Mouse (Mus musculus) regulatory T cell (primary cell): ENCODE data around the gene Gtf2h5.

Experiments used
- in situ Hi-C: fragments of 300-600 bp; cut with MboI, MseI; formaldehyde crosslinking; loops from one replicate; pipeline ENCODE4 v1.15.1; 2025; ENCODE audit warnings: high pct_unique_total_duplicates

The Gtf2h5 gene

DNA sequence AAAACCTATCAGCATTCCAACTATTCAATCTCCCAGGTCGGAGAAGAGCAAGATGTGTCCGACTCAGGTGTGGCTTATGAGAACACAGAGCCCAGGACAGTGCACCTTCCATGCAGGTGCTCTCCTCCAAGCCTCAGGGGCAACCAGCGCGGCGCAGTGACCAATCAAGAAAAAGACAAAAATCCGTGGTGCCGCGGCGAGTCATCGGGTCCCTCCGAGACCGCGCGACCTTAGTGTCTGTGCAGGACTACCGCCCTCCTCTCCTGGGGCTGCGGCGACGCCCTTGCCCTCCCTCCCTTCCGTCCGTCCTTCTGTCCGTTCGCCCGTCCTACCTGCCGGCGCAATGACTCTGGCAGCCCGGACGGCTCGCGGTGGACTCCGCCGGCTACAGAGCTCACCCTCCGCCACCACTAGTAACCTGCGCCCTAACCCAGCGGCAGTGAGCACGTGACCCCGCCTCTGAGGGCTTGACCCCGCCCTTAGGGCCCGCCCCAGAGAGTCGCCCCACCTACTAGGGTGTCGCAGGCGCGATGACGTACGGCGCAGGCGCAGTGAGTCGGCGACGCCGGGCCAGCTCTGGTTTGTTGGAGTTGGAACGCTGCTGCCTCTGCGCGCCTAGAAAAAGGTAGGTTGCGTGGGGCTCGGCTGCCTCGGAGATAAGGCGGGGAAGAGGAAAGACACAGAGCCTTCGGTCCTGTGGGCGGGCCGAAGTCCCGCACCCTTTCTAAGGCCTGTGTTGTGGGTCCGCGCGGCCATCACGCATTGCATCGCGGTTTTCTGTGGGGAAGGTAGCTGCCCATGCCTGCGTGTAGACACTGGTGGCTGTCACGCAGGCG lies at the start of gene Gtf2h5, which contains the start of gene Serac1:
TSS of gene Gtf2h5 (plus strand) at position 500 of the 836 bp plus-strand sequence.
TSS of gene Serac1 (minus strand) at position 455 of the 836 bp plus-strand sequence.
- in situ Hi-C loops = no loop called here

GRCm38 (mm10) chr17:6035661-6036060 lies 43.9 kb upstream of the Gtf2h5 start:
- in situ Hi-C loops = no loop called here

DNA sequence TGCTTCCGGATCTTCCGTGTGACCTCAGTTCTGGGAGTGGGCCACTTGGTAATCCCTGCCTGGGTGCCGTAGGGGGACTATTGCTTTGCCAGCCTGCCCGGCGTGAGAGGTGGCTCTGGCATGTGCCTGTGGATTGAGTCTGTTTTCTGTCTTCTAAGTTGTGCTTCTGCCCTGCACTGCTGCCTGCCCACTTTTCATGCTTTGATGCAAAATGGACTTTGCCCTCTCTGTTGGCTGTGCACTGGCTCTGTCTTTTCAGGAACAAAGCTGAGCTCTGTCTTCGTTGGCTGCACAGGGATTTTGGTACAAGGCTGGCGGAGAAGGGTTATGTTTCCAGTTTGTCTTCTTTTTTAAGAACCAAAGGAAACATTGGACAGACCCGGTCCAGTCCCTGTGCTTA lies 43.1 kb upstream of the Gtf2h5 start:
- in situ Hi-C loops = no loop called here

- in situ Hi-C loops = no loop called here
Measured at GRCm38 (mm10) chr17:6036872-6037271, 42.7 kb upstream of the Gtf2h5 start.

- in situ Hi-C loops = no loop called here
Measured at GRCm38 (mm10) chr17:6037507-6037906, 42.1 kb upstream of the Gtf2h5 start.

GRCm38 (mm10) chr17:6052801-6053200 lies 26.8 kb upstream of the Gtf2h5 start:
- in situ Hi-C loops = no loop called here

- in situ Hi-C loops = no loop called here
Measured at GRCm38 (mm10) chr17:6054934-6055355, 24.6 kb upstream of the Gtf2h5 start.

- in situ Hi-C loops = no loop called here
Measured at GRCm38 (mm10) chr17:6062793-6063192, 16.8 kb upstream of the Gtf2h5 start.

DNA sequence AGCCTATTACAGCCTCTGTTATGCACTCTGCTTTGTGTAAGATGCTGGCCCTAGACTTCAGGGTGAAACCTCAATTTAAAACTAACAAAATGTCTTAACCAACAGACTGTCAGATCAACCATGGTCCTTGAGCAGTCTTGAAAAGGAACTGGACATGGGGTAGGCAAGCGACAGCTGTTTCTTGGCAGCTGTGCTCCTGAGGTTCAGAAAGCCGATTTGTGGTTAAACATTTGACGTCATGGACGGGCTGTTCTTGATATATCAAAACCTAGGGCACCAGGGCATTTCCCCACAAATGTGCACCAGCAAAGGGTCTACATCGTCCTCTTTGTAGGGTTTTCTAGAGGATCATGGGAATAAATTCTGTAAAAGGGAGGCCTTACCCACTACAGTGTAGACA lies 16.1 kb upstream of the Gtf2h5 start:
- in situ Hi-C loops = no loop called here

GRCm38 (mm10) chr17:6066021-6066420 lies 13.6 kb upstream of the Gtf2h5 start:
- in situ Hi-C loops = no loop called here

DNA sequence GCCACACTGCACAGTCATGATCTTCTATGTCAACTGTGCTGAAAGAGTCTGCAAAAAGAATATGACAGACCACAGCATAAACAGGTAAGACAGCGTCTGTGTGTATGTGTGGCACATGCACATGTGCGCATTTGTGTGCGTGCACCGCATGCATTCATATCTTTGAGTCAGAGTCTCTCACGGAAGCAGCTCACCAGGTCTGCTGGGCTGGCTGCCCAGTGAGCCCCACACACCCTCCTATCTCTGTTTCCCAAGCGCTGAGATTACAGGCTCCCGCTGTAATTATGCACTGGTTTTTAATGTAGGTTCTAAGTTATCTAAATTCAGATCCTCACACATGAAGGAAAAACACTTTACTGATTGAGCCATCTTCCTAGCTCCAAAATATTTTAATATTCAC lies 12.0 kb upstream of the Gtf2h5 start:
- in situ Hi-C loops = no loop called here

DNA sequence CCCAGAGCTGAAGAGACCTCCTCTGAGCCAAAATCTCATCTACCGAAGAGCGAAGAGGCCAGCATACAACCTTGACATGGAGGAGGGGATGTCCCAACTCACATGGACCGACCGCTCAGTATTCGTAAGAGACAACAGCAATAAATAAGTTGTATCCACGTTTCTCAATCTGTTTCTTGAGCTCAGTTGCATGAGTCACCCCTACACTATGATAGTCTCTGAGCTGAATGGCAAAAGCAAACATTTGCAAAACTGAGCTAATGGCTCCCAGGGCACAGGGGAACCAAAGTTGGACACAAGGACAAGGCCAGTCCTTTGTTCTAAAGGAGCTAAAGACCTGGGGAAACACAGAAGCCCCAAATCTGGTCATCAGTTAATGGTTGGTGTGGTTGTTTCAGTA lies 9.7 kb upstream of the Gtf2h5 start:
- in situ Hi-C loops = no loop called here

GRCm38 (mm10) chr17:6073405-6073804 lies 6.2 kb upstream of the Gtf2h5 start:
- in situ Hi-C loops = no loop called here

GRCm38 (mm10) chr17:6083323-6083890 lies 3.8 kb downstream of the Gtf2h5 start:
- in situ Hi-C loops = no loop called here

DNA sequence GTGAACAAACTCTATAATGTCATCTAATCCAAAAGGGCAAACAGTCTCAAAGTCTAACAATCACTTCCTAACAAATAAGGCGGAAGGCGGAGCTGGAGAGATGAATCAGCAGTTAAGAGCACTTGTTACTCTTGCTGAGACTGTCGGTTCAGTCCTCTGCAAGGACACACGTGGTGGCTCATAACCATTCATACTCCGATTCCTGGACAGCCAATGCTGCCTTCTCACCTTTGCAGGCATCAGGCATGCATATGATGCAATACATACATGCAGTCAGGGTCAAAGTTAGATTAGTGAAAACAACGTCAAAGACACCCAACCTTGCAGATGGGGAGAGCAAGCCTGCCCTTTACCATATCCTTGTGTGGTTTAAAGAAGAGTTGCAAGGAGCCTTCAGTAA lies 12.0 kb downstream of the Gtf2h5 start:
- in situ Hi-C loops = loop anchor here (10.0 kb wide), 1 partner anchor 293 kb away; no protein-coding TSS in a partner anchor

DNA sequence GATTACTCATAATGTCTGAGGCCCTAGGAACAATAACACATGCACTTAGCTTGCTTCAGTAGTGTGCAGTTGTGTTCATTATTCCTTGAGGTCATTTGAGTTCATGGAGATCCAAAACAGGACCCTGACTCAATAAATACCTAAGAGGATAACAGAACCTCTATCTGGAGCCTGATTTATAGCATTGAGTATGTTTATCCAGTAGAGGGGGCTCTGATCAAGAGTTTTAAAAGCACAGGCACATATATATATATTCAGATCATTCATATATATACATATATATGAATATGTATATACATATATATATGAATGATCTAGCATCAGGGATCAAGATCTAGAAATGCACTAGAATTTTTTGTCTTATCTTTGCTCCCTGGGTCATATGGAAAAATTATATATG lies 16.0 kb downstream of the Gtf2h5 start:
- in situ Hi-C loops = loop anchor here (10.0 kb wide), 1 partner anchor 289 kb away; no protein-coding TSS in a partner anchor

- in situ Hi-C loops = loop anchor here (10.0 kb wide), 1 partner anchor 287 kb away; no protein-coding TSS in a partner anchor
Measured at GRCm38 (mm10) chr17:6097884-6098283, 18.3 kb downstream of the Gtf2h5 start.

DNA sequence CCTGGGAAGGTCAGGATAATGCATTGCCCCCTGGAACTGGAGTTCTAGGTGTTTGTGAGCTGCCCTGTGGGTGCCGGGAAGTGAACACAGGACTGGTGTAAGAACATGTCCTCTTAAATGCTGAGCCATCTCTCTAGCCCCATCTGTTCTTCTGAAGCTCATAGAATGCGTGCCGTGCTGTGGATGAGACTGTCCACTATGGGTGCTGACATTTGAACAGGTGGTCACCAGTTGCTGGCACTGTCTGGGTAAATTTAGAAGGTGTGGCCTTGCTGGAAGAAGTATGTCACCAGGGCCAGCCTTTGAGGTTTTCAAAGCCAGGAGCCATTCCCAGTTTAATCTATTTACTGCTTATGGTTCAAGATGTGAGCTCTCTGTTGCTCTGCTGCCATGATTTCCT lies 22.7 kb downstream of the Gtf2h5 start:
- in situ Hi-C loops = no loop called here

GRCm38 (mm10) chr17:6103566-6103965 lies 24.0 kb downstream of the Gtf2h5 start:
- in situ Hi-C loops = no loop called here

DNA sequence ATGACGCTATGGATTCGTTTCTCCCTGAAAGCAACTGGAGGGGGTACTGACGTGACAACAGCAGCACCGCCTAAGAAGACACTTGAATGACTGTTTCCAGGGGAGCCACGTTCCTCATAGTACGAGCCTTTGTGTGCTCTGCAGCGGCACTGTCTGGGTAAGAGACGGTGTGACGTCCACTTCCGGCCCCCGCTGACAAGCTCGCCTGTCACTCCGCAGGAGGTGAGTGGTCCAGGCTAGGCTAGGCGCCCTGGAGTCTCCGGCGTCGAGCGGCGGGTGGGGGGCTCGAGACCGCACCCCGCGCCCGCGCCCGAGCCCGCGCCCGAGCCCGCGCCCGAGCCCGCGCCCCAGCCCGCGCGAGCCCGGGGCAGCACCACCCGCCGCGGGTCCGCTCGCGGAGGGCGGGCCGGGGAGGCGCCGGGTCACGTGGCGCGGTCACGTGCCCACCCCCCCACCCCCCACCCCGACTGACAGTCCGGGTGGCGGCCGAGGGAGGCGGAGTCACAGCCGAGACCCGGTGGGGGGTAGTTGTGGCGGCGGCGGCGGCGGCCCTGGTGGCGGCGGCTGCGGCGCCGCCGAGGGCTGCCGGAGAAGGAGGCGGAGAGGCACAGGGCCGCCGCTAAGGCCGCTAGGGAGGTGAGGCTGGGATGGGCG lies 26.9 kb downstream of the Gtf2h5 start, which contains the start of gene Tulp4:
TSS of gene Tulp4 (plus strand) at position 77 of the 654 bp plus-strand sequence.
- in situ Hi-C loops = no loop called here

DNA sequence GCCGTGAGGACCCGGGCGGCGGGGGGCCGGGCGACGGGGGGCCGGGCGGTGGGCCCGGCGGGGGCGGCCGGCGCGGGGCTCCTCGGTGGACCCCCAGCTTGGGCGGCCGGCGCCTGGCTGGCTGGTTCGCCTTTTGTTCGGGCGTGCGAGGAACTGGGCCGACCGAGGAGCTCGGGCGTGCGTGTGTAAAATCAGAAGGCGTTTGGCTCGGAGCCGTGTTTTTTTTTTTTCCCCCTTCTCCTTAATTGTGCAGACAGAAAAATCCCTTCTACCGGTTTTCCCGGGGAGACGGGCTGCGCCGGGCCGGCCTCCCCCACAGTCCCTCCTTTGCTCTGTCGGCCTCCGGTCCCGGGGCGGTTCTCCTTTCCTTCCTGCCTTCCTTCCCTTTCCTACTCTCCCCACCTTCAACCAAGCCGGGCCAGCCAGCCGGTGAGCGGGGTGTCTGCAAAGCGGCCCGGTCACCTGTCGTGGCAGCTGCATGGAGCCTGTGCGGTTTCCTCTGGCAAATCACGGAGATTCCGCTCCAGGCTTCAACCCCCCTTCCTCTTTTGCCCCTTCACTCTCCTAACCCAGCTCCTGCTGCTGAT lies 27.5 kb downstream of the Gtf2h5 start:
- in situ Hi-C loops = no loop called here

- in situ Hi-C loops = no loop called here
Measured at GRCm38 (mm10) chr17:6108175-6108574, 28.6 kb downstream of the Gtf2h5 start.
